In the genomic region with DNA sequence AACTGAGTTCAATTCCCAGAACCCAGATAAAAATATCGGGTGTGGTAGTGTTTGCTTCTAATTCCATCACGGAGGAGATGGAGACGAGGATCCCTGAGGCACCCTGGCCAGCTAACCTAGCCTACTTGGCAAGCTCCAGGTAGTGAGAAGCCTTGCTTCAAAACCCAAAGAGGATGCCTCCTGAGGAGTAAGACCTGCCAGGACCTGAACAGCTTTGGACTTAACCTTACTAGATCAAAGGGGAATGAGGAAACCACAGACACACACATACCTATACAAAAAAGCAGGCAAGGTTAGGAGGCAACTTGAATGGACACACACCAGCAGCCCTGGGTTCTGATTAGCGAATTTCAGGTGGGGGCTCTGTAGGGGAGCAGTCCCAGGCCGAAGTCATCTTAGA, we compare ENCODE assay signal across 19 mouse cellular contexts.
A peak's percentile ranks its signal among the peaks of the same experiment; 100 is the strongest.
DNase-seq lines count a peak whose midpoint lies in the region; ATAC-seq lines count a peak whose summit lies in the region.
"Had no signal": no experiment of that assay in that cellular context is flagged by ENCODE, and none has a peak within 500 bp of the region (broad histone marks: within the 10 kb centered on the region; RNA-seq: fewer than 3 reads in every experiment).

No protein-coding gene starts in this region.

- H3K9me3 ChIP-seq in limb, embryonic 11.5 days (ENCODE audit: control insufficient read depth, low read length) = no peaks in the 10 kb centered on the region
- no peaks in the 10 kb centered on the region for H3K9me3 ChIP-seq in limb, embryonic 10.5 days (replicated peaks)
- H3K9me3 ChIP-seq: embryonic facial prominence, embryonic 12.5 days; forebrain, embryonic 13.5 days; heart, embryonic 12.5 days; hindbrain, embryonic 12.5 days; intestine, embryonic 15.5 days had no signal

- H3K4me3 ChIP-seq in limb, embryonic 11.5 days (ENCODE audit: low read depth, low read length) = no peak overlapping the region
- H3K4me3 ChIP-seq in limb, embryonic 10.5 days = no peak overlapping the region
- H3K4me3 ChIP-seq: embryonic facial prominence, embryonic 12.5 days; forebrain, embryonic 13.5 days; heart, embryonic 12.5 days; hindbrain, embryonic 12.5 days; intestine, embryonic 15.5 days had no signal

- H3K27me3 ChIP-seq in limb, embryonic 11.5 days (ENCODE audit: control insufficient read depth, insufficient read depth, low read length) = no peaks in the 10 kb centered on the region
- no peaks in the 10 kb centered on the region for H3K27me3 ChIP-seq in limb, embryonic 10.5 days (ENCODE audit: low read depth, poor library complexity, severe bottlenecking)
- H3K27me3 ChIP-seq: embryonic facial prominence, embryonic 12.5 days; forebrain, embryonic 13.5 days; heart, embryonic 12.5 days; hindbrain, embryonic 12.5 days; intestine, embryonic 15.5 days; Patski had no signal

- 88% methylated on average over 5 of the region's 5 CpGs for WGBS in limb, embryonic 11.5 days
- whole genome bisulfite sequencing in limb, embryonic 10.5 days = 82% methylated on average over 5 of the region's 5 CpGs

- peak; percentile 20 for DNase-seq in cerebellum, adult 11-12 months
- no peak for DNase-seq in cerebellum, adult 9-10 months
- DNase-seq in limb, embryonic 11.5 days (ENCODE audit: low spot score) = peak; percentile 17
- no peak for DNase-seq in limb, embryonic 10.5 days (ENCODE audit: low spot score)
- DNase-seq in gonadal fat pad, adult 2 months (ENCODE audit: low read depth) = peak; percentile 90
- no peak for DNase-seq in adipocyte (ENCODE audit: low spot score)
- no peak for DNase-seq in spleen, postnatal 10 days (ENCODE audit: low spot score in 2 of 2)
- DNase-seq: adrenal gland, adult 8-10 months; cerebellum, adult 8-10 months; heart, postnatal 36 days; kidney, adult 2 months had no signal

- no peak overlapping the region for H3K27ac ChIP-seq in limb, embryonic 11.5 days (replicated peaks; ENCODE audit: low read depth, low read length)
- H3K27ac ChIP-seq in limb, embryonic 10.5 days = no peak overlapping the region
- H3K27ac ChIP-seq: embryonic facial prominence, embryonic 12.5 days; forebrain, embryonic 13.5 days; hindbrain, embryonic 12.5 days; intestine, embryonic 15.5 days had no signal

- no peaks in the 10 kb centered on the region for H3K36me3 ChIP-seq in limb, embryonic 11.5 days (ENCODE audit: control insufficient read depth, insufficient read depth, low read length)
- H3K36me3 ChIP-seq in limb, embryonic 10.5 days = no peaks in the 10 kb centered on the region
- H3K36me3 ChIP-seq: embryonic facial prominence, embryonic 12.5 days; heart, embryonic 12.5 days; hindbrain, embryonic 12.5 days; intestine, embryonic 15.5 days had no signal

- no peak overlapping the region for H3K9ac ChIP-seq in limb, embryonic 11.5 days (ENCODE audit: low read length)
- H3K9ac ChIP-seq: embryonic facial prominence, embryonic 12.5 days; forebrain, embryonic 13.5 days; heart, embryonic 12.5 days; hindbrain, embryonic 12.5 days; intestine, embryonic 15.5 days had no signal

- H3K4me2 ChIP-seq in limb, embryonic 11.5 days (ENCODE audit: low read depth, severe bottlenecking) = no peak overlapping the region
- H3K4me2 ChIP-seq: embryonic facial prominence, embryonic 12.5 days; forebrain, embryonic 13.5 days; heart, embryonic 12.5 days; hindbrain, embryonic 12.5 days; intestine, embryonic 15.5 days had no signal

- no peaks in the 10 kb centered on the region for H3K4me1 ChIP-seq in limb, embryonic 11.5 days (ENCODE audit: control insufficient read depth, insufficient read depth, low read length)
- peaks cover 8% of the 10 kb centered on the region for H3K4me1 ChIP-seq in limb, embryonic 10.5 days
- H3K4me1 ChIP-seq: intestine, embryonic 15.5 days had no signal

- ATAC-seq in limb, embryonic 11.5 days (ENCODE audit: insufficient number of reproducible peaks, low FRiP score, low TSS enrichment, low read depth) = no peak
- ATAC-seq: activated CD4-positive, CD25-positive, alpha-beta regulatory T cell, adult 4 months; forebrain, embryonic 13.5 days; hindbrain, embryonic 16.5 days; intestine, embryonic 15.5 days; Patski had no signal

Comparison
In these comparisons a context has a peak if more than half of its experiments do, and no peak if none do; other contexts are left out.
1. DNase-seq: peak in cerebellum, adult 11-12 months (single experiment), limb, embryonic 11.5 days (single experiment) and gonadal fat pad, adult 2 months (single experiment); none in cerebellum, adult 9-10 months (single experiment), limb, embryonic 10.5 days (single experiment), adipocyte (single experiment) and spleen, postnatal 10 days (0 of 2).